Mouse (Mus musculus) thymus, postnatal 14 days (tissue): ENCODE measurements around the gene Cenpi.
A peak's percentile ranks its signal among the peaks of the same experiment; 100 is the strongest.

Experiments
- DNase-seq: peaks from one replicate; pipeline ENCODE4 v3.0.0; 2021

The Cenpi gene

DNA sequence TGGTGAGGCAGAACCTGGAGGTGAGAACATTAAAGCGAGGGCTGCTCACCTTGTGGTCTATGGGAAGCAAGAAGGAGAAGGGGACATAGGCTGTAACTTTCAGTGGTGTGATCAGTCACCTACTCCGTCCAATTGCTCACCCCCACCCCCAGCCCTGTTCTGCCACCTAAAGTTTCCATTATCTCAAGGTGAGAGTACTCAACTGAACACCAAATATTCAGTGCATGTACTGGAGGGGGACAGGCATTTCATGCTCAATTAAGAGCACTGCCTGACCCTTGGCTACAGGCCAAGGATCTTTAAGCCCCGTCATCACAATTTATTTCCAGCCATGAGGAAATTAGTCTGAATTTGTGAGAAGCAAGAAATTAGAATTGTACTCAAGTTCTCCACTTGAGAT, 58.7 kb downstream of the Cenpi start:
- DNase-seq = no peak

DNA sequence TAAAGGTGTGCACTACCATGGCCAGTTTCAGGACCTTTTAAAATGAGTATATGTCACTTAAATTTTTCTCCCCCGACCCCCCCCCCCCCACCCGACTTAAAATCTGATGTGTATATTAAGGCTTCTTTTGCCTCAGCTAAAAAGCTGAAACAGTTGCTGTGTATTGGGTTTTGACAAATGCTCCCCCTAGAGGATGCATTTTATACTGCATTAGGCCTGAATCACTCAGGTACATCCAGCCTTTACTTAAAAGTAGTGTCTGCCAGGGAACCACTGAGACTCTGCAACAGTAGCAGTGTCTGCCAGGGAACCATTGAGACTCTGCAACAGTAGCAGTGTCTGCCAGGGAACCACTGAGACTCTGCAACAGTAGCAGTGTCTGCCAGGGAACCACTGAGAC, 63.4 kb downstream of the Cenpi start:
- DNase-seq = peak; percentile 3

GRCm38 (mm10) chrX:134374190-134374589, 66.3 kb downstream of the Cenpi start:
- no peak for DNase-seq

- no peak for DNase-seq
These were observed 77.0 kb downstream of the Cenpi start for GRCm38 (mm10) chrX:134384896-134385295.

GRCm38 (mm10) chrX:134398972-134399371, 91.1 kb downstream of the Cenpi start:
- DNase-seq = no peak

DNA sequence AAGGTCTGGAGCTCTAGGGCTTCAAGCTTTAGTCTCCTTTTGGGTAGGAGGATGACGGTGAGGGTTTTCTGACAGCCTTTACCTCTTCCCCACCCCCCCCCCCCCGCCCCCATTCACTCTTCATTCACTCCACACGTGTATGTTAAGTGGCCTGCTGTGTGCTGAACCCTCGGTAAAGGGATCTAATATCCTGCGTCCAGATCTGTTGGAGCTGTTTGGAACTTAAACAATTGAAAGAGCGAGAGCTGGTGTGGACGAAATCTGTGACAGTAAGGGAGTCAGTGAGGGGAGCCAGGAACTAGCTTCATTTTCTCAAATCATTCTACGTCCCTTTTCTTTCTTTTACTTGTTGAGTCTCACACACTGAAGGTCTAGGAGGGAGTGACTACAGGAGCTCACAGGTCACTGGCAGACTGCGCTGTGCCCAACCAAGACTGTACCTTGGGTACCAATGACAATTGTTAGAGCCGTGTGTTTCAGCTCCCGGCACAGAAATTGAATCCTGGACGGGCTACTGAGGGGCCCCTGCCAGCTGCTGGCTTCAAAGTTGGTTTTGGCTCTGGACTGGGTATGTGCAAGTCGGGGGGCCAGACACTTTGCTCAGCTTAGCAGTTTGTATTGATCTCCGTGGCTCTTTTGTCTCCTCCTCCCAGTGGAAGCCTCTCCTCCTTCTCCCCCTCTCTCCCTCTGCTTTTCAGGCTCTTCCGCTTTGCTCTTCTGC, 96.1 kb downstream of the Cenpi start, which contains the start of gene Drp2:
Gene Drp2, plus strand, starts transcription at position 689 of the 721 bp plus-strand sequence.
- no peak for DNase-seq

GRCm38 (mm10) chrX:134404584-134404955, 96.7 kb downstream of the Cenpi start:
- no peak for DNase-seq

DNA sequence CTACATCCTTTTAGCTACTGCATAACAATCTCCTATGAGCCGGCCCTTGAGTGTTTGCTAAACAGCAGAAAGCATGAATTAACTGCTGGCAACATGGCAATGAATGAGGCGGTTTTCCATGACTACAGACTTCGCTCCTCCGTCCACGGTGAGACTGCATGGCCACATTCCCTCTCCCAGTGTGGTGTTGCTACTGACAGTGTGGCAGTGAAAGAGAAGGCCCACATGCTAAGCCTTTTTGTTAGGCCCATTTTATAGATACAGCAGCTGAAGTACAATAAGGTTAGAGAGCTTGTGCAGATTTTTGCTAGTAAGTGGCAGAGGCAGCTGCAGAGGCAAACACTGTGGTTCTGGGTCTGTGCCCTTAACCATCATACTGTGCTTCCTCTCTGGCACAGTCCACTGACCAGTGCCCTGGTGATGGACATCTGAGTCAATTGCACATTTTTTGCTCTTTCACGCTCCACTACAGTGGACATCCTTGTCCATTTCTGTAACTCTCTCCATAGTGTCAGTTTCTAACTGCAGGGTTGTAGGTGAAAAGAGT, 101.5 kb downstream of the Cenpi start:
- no peak for DNase-seq

DNA sequence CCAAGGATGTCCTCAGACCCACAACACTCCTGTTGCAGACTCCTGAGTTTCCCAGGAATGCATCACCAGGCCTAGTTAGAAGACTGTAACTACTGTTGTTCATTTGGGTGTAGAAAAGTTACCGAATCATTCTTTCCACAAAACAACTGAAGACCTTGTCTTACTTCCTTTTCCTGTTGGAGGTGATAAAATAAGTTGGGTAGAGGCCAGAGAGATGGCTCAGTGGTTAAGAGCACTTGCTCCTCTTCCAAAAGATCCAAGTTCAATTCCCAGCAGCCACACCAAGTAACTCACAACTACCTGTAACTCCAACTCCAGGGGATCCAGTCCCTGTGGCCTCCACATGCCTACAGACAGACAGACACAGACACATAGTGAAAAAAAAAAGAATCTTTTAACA, 104.2 kb downstream of the Cenpi start:
- no peak for DNase-seq
